ENCODE assay signal across 1 mouse cellular context in genomic region chr10:128968341-128968749, GRCm38 (mm10).
A peak's percentile ranks its signal among the peaks of the same experiment; 100 is the strongest.
TF ChIP-seq lines count a peak whose summit lies in the region.

No protein-coding gene starts in this region.

TF ChIP-seq in MEL, 35 proteins besides CTCF, POLR2A, EP300 and RAD21:
- TF ChIP-seq MYB (IDR thresholded peaks at IDR 0.05; ENCODE audit: low read depth, low read length): no peak
- TF ChIP-seq ZNF384 (IDR thresholded peaks at IDR 0.05; ENCODE audit: low read depth, low read length): peak; percentile 55; the same call in 1 of the 2 replicates
